Comparison of ENCODE assay signal across 19 mouse cellular contexts in genomic region chr12:80867083-80867482, GRCm38 (mm10).
DNase-seq lines count a peak whose midpoint lies in the region; ATAC-seq and TF ChIP-seq lines count a peak whose summit lies in the region.
"Had no signal": no experiment of that assay in that cellular context is flagged by ENCODE, and none has a peak within 500 bp of the region (broad histone marks: within the 10 kb centered on the region; RNA-seq: fewer than 3 reads in every experiment).

No protein-coding gene starts in this region.

- 89% methylated on average over 3 of the region's 3 CpGs for WGBS in neural tube, embryonic 15.5 days
- 74% methylated on average over 3 of the region's 3 CpGs for WGBS in stomach, postnatal 0 days

- no peak overlapping the region for H3K27ac ChIP-seq in neural tube, embryonic 15.5 days (replicated peaks)
- no peak overlapping the region for H3K27ac ChIP-seq in stomach, postnatal 0 days (replicated peaks)
- H3K27ac ChIP-seq: embryonic facial prominence, embryonic 15.5 days; forebrain, embryonic 12.5 days; heart, embryonic 15.5 days; layer of hippocampus, adult 2 months; macrophage; neural tube, embryonic 13.5 days had no signal

- H3K9ac ChIP-seq in neural tube, embryonic 15.5 days (replicated peaks): no peak overlapping the region
- H3K9ac ChIP-seq in stomach, postnatal 0 days (ENCODE audit: low read length): no peak overlapping the region
- H3K9ac ChIP-seq: embryonic facial prominence, embryonic 15.5 days; forebrain, embryonic 12.5 days; heart, embryonic 15.5 days; neural tube, embryonic 13.5 days had no signal

- H3K4me3 ChIP-seq in neural tube, embryonic 15.5 days (replicated peaks): no peak overlapping the region
- no peak overlapping the region for H3K4me3 ChIP-seq in stomach, postnatal 0 days (ENCODE audit: low read depth, low read length)
- H3K4me3 ChIP-seq: embryonic facial prominence, embryonic 15.5 days; forebrain, embryonic 12.5 days; heart, embryonic 15.5 days; layer of hippocampus, adult 2 months; neural tube, embryonic 13.5 days had no signal

- no peak for TF ChIP-seq CTCF in stomach, postnatal 0 days (IDR thresholded peaks at IDR 0.05; ENCODE audit: low read depth)

- peaks cover 9% of the 10 kb centered on the region for H3K4me1 ChIP-seq in neural tube, embryonic 15.5 days
- H3K4me1 ChIP-seq in stomach, postnatal 0 days (replicated peaks; ENCODE audit: control insufficient read depth, insufficient read depth): no peaks in the 10 kb centered on the region
- H3K4me1 ChIP-seq: embryonic facial prominence, embryonic 15.5 days had no signal

- H3K9me3 ChIP-seq in neural tube, embryonic 15.5 days (replicated peaks): no peaks in the 10 kb centered on the region
- no peaks in the 10 kb centered on the region for H3K9me3 ChIP-seq in stomach, postnatal 0 days (ENCODE audit: control insufficient read depth, low read length)
- H3K9me3 ChIP-seq: embryonic facial prominence, embryonic 15.5 days; forebrain, embryonic 12.5 days; heart, embryonic 15.5 days; neural tube, embryonic 13.5 days had no signal

- no peak for TF ChIP-seq EP300 in stomach, postnatal 0 days (optimal IDR thresholded peaks at IDR 0.05)

- DNase-seq in heart, adult 8-10 months (ENCODE audit: low spot score): peak; percentile 80
- DNase-seq in heart, postnatal 10 days: no peak
- peak; percentile 7 for DNase-seq in heart, postnatal 25 days (ENCODE audit: low spot score)
- DNase-seq in kidney, postnatal 10 days: peak; percentile 59
- DNase-seq in lung, postnatal 36 days: peak; percentile 84
- no peak for DNase-seq in stomach, postnatal 0 days (ENCODE audit: low spot score)
- DNase-seq: liver; spleen, adult 18-20 months; thymus, postnatal 4 days had no signal

- intact Hi-C loops in heart, postnatal 10 days (cut with DNase I): no loop called here
- intact Hi-C loops in heart, postnatal 25 days (cut with DNase I): loop anchor here (5.0 kb wide), 1 partner anchor 35 kb away; no protein-coding TSS in a partner anchor

- H3K4me2 ChIP-seq in neural tube, embryonic 15.5 days: no peak overlapping the region
- no peak overlapping the region for H3K4me2 ChIP-seq in stomach, postnatal 0 days (replicated peaks; ENCODE audit: low read depth)
- H3K4me2 ChIP-seq: embryonic facial prominence, embryonic 15.5 days; forebrain, embryonic 12.5 days; heart, embryonic 15.5 days; neural tube, embryonic 13.5 days had no signal

- ATAC-seq in neural tube, embryonic 15.5 days (ENCODE audit: low FRiP score): no peak
- no peak for ATAC-seq in stomach, postnatal 0 days (ENCODE audit: low FRiP score, low TSS enrichment)
- ATAC-seq: activated CD4-positive, CD25-positive, alpha-beta regulatory T cell, adult 4 months; hindbrain, embryonic 16.5 days had no signal

- peaks cover 3% of the 10 kb centered on the region for H3K36me3 ChIP-seq in neural tube, embryonic 15.5 days
- no peaks in the 10 kb centered on the region for H3K36me3 ChIP-seq in stomach, postnatal 0 days (ENCODE audit: control insufficient read depth, insufficient read depth, low read length)

- no peaks in the 10 kb centered on the region for H3K27me3 ChIP-seq in neural tube, embryonic 15.5 days (replicated peaks)
- H3K27me3 ChIP-seq in stomach, postnatal 0 days (ENCODE audit: control insufficient read depth, insufficient read depth, low read length): no peaks in the 10 kb centered on the region
- H3K27me3 ChIP-seq: CH12.LX; embryonic facial prominence, embryonic 15.5 days; forebrain, embryonic 12.5 days; heart, embryonic 15.5 days; neural tube, embryonic 13.5 days had no signal

Comparison
In these comparisons a context has a peak if more than half of its experiments do, and no peak if none do; other contexts are left out.
1. DNase-seq: peak in heart, adult 8-10 months (single experiment), heart, postnatal 25 days (single experiment), kidney, postnatal 10 days (single experiment) and lung, postnatal 36 days (single experiment); none in heart, postnatal 10 days (0 of 2) and stomach, postnatal 0 days (single experiment).